Mouse (Mus musculus): Measurements from ENCODE around the gene Efl1.

DNA sequence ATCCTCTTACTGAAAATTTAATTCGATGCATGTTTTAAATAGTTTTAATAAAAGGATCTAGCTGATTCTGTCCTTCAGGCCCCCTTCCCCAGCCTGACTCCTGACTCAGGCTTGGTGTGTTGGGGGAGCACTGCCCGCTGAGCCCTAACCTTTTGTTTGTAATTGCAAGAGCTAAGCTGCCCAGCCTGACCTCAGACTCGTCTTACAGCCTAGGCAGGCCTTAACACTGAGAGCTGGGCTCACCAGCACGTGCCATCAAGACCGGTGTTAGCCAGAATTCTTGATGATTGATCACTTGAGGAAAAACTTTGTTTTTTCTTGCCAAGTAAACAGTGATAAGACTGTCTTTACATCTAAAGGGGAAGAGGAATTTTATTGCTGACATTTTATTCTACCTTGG lies 78.7 kb downstream of the Efl1 start:
- TF ChIP-seq CTCF (IDR thresholded peaks at IDR 0.05; ENCODE audit: low read depth, low read length), result no peak
- TF ChIP-seq POLR2A (IDR thresholded peaks at IDR 0.05; ENCODE audit: insufficient read depth, low read length), result no peak

All from ES-Bruce4 (cell line).